Mouse (Mus musculus) layer of hippocampus, adult 9-10 months (tissue): Measurements from ENCODE around the gene Comt.

Experiments used
- DNase-seq: peaks from one replicate; pipeline ENCODE4 v3.0.0; 2022; ENCODE audit warnings: low spot score

Gene Comt

GRCm38 (mm10) chr16:18357977-18358376 is 68.7 kb downstream of the Comt start:
- DNase-seq, result no peak

DNA sequence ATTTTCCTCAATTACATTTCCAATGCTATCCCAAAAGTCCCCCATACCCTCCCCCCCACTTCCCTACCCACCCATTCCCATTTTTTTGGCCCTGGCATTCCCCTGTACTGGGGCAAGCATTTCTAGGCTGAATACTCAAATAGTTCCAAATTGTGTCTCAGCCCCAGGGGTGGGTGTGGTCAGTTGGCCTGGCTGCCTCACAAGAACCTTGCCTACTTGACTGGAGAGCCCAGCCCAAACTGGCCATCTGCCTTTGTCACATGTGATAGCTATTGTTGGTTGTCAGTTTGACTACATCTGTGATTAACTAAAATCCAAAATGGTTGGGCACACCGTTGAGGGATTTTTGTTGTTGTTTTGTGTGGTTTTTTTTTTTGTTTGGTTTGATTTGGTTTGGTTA is 69.7 kb downstream of the Comt start:
- DNase-seq, result no peak
